Comparison of ENCODE assay signal across 10 mouse cellular contexts in the genomic region with DNA sequence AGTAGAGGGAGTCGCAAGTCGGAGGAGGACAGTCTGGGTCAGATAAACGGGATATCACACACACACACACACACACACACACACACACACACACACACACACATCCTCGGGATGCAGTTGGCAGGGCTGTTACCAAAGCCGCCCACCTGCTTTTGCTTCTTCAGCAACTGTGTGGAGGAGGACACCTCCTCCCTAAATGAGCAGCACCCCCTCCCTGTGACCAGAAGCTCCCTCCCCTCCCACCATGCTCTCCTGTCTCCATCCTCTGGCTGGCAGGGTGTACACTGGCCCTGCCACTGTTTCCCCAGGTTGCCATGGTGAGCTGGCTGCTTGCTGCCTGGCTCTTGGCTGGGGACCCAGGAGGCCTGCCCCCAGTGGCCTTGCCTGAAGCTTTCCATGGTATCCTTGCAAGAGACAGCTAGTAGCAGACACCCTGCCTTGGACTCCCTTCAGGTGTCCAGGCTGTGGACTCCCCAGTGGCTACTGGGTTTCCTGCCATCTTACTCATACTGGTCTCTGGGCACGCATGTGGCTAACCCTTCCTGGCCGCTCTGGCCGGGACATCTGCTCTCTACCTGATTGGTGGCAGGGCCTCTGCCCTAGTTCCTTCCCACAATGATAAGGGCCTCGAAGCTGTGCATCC. TPM values are rescaled to one million over a fixed set of nuclear protein-coding genes. Genes with fewer than 3 reads are reported as not detected.
DNase-seq lines count a peak whose midpoint lies in the region; ATAC-seq and TF ChIP-seq lines count a peak whose summit lies in the region.
"Had no signal": no experiment of that assay in that cellular context is flagged by ENCODE, and none has a peak within 500 bp of the region (broad histone marks: within the 10 kb centered on the region; RNA-seq: fewer than 3 reads in every experiment).

No protein-coding gene starts in this region.

- H3K9me3 ChIP-seq in E14TG2a.4 (ENCODE audit: low read length), result no peaks in the 10 kb centered on the region
- H3K9me3 ChIP-seq in forebrain, embryonic 10.5 days, result no peaks in the 10 kb centered on the region
- H3K9me3 ChIP-seq in heart, embryonic 16.5 days (replicated peaks; ENCODE audit: control insufficient read depth, low read length), result no peaks in the 10 kb centered on the region

- no peak; the same call in 1 of the 2 replicates for ATAC-seq in heart, embryonic 16.5 days (replicated peaks; ENCODE audit: extremely low read depth, insufficient read depth, low FRiP score)

- H3K4me2 ChIP-seq in heart, embryonic 16.5 days (ENCODE audit: low read depth, low read length), result no peak overlapping the region

- peak overlapping the region; percentile 90 for H3K4me3 ChIP-seq in E14TG2a.4 (replicated peaks; ENCODE audit: low read length)
- H3K4me3 ChIP-seq in forebrain, embryonic 10.5 days, result peak overlapping the region; percentile 80
- H3K4me3 ChIP-seq in heart, embryonic 16.5 days (ENCODE audit: low read length), result no peak overlapping the region

- peak; percentile 92 for DNase-seq in adrenal gland, postnatal 10 days
- DNase-seq in forebrain, embryonic 10.5 days (ENCODE audit: extremely low spot score, low spot score), result no peak
- DNase-seq in layer of hippocampus, adult 9-11 months, result peak; percentile 83
- DNase-seq in lung, postnatal 4 days, result peak; percentile 77 to 89
- DNase-seq in right cerebral cortex, postnatal 10 days (ENCODE audit: low spot score in 2 of 2), result peak; percentile 90 to 91
- DNase-seq in spleen, postnatal 14 days (ENCODE audit: low spot score in 2 of 2), result no peak

- H3K36me3 ChIP-seq in E14TG2a.4 (ENCODE audit: insufficient read depth, low read length), result peaks cover 69% of the 10 kb centered on the region
- peaks cover 40% of the 10 kb centered on the region for H3K36me3 ChIP-seq in forebrain, embryonic 10.5 days (replicated peaks)
- peaks cover 36% of the 10 kb centered on the region for H3K36me3 ChIP-seq in heart, embryonic 16.5 days (ENCODE audit: control insufficient read depth, insufficient read depth)

- H3K4me1 ChIP-seq in E14TG2a.4 (replicated peaks; ENCODE audit: low read depth, low read length), result peaks cover 92% of the 10 kb centered on the region
- peaks cover 100% of the 10 kb centered on the region for H3K4me1 ChIP-seq in forebrain, embryonic 10.5 days
- H3K4me1 ChIP-seq in heart, embryonic 16.5 days (ENCODE audit: control insufficient read depth, insufficient read depth, low read length), result peaks cover 94% of the 10 kb centered on the region

- no peak for TF ChIP-seq CTCF in E14TG2a.4 (conservative IDR thresholded peaks at IDR 0.05; ENCODE audit: low read length)

- peak overlapping the region; percentile 84; the same call in 1 of the 2 replicates for H3K9ac ChIP-seq in heart, embryonic 16.5 days (ENCODE audit: low read length)

- no peaks in the 10 kb centered on the region for H3K27me3 ChIP-seq in E14TG2a.4 (ENCODE audit: insufficient read depth, low read length)
- peaks cover 57% of the 10 kb centered on the region for H3K27me3 ChIP-seq in forebrain, embryonic 10.5 days (ENCODE audit: poor library complexity, severe bottlenecking)
- H3K27me3 ChIP-seq in heart, embryonic 16.5 days (ENCODE audit: control insufficient read depth, insufficient read depth, low read length), result no peaks in the 10 kb centered on the region

- H3K27ac ChIP-seq in forebrain, embryonic 10.5 days, result peak overlapping the region; percentile 84
- H3K27ac ChIP-seq in heart, embryonic 16.5 days (ENCODE audit: low read length), result peak overlapping the region; percentile 41

- 44% methylated on average over 9 of the region's 9 CpGs for WGBS in forebrain, embryonic 10.5 days
- WGBS in heart, embryonic 16.5 days, result 41% methylated on average over 9 of the region's 9 CpGs

RNA-seq across cellular contexts. Expression of a gene that starts 16.2 kb away (rescaled TPM):
- under 1 TPM; 0.45 to 0.73 TPM for total RNA-seq in adrenal gland, postnatal 10 days (2021)
- polyA plus RNA-seq in forebrain, embryonic 10.5 days (2016; fragmentation: Nextera tagmentation; extraction: Ambion mirVana), result 0.20 and 0.24 TPM in 2 replicates
- polyA plus RNA-seq in heart, embryonic 16.5 days (2015; fragmentation: Nextera tagmentation; extraction: Ambion mirVana), result 4.1 and 4.5 TPM in 2 replicates
- total RNA-seq: common myeloid progenitor, adult 5-6 weeks; neutrophil, adult 5-6 weeks had no signal

RNA-seq across cellular contexts. Expression of a gene that starts 39.0 kb away (rescaled TPM):
- total RNA-seq in adrenal gland, postnatal 10 days (2021), result 10 to 100 TPM; 26.2 to 34.7 TPM
- 16.9 and 19.3 TPM in 2 replicates for polyA plus RNA-seq in forebrain, embryonic 10.5 days (2016; fragmentation: Nextera tagmentation; extraction: Ambion mirVana)
- polyA plus RNA-seq in heart, embryonic 16.5 days (2015; fragmentation: Nextera tagmentation; extraction: Ambion mirVana), result 28.2 and 28.6 TPM in 2 replicates

RNA-seq across cellular contexts. Expression of a gene that starts 57.4 kb away (rescaled TPM):
- total RNA-seq in adrenal gland, postnatal 10 days (2021), result 10 to 100 TPM; 54.0 to 73.1 TPM
- polyA plus RNA-seq in forebrain, embryonic 10.5 days (2016; fragmentation: Nextera tagmentation; extraction: Ambion mirVana), result 366 and 373 TPM in 2 replicates
- polyA plus RNA-seq in heart, embryonic 16.5 days (2015; fragmentation: Nextera tagmentation; extraction: Ambion mirVana), result 162 and 179 TPM in 2 replicates

RNA-seq across cellular contexts. Expression of a gene that starts 59.0 kb away (rescaled TPM):
- 1 to 10 TPM; 3.8 to 6.5 TPM for total RNA-seq in adrenal gland, postnatal 10 days (2021)
- polyA plus RNA-seq in forebrain, embryonic 10.5 days (2016; fragmentation: Nextera tagmentation; extraction: Ambion mirVana), result 68.7 and 75.8 TPM in 2 replicates
- 18.6 and 23.0 TPM in 2 replicates for polyA plus RNA-seq in heart, embryonic 16.5 days (2015; fragmentation: Nextera tagmentation; extraction: Ambion mirVana)

Comparison
In these comparisons a context has a peak if more than half of its experiments do, and no peak if none do; other contexts are left out.
1. DNase-seq: peak in adrenal gland, postnatal 10 days (single experiment), layer of hippocampus, adult 9-11 months (single experiment), lung, postnatal 4 days (2 of 2) and right cerebral cortex, postnatal 10 days (2 of 2); none in forebrain, embryonic 10.5 days (single experiment) and spleen, postnatal 14 days (0 of 2).